Mouse (Mus musculus) ovary, adult 18-20 months (tissue): ENCODE measurements around the gene Folr2.

Source experiments
- DNase-seq: peaks from one replicate; pipeline ENCODE4 v3.0.0; 2022; ENCODE audit warnings: low spot score, mixed read lengths

Gene Folr2

DNA sequence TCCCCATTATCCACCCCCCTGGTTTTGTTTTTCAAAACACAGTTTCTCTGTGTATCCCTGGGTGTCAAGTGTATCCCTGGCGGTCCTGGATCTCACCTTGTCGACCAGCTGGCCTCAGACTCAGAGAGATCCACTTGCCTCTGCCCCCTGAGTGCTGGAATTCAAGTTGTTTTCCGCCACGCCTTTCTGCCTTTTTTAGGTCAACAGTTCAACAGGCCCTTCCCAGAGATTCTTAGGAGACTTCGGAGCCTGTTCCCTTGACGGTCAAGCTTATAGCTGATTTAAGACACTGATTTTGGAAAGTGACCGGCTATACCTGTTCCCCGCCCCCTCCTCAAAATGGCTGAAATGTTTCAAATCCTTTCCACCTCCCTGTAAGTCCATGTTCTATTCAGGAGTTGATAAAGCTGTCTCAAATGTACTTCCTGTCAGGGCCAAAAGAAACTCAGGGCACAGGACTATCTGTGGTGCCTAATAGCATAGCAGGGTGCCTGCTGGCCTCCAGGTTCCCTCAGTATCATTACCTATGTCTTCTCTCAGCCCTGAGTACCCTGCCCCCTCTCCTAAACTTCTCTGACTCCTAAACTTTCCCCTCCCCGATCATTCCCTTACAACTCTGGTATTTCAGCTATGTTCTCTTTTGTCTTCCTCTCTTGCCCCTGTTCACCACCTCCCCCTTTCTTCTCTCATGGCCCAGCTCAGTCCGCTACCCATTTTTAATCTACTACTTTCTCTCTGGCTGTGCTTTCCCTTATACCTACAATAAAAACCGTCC, 9.7 kb upstream of the Folr2 start:
- DNase-seq, result no peak

DNA sequence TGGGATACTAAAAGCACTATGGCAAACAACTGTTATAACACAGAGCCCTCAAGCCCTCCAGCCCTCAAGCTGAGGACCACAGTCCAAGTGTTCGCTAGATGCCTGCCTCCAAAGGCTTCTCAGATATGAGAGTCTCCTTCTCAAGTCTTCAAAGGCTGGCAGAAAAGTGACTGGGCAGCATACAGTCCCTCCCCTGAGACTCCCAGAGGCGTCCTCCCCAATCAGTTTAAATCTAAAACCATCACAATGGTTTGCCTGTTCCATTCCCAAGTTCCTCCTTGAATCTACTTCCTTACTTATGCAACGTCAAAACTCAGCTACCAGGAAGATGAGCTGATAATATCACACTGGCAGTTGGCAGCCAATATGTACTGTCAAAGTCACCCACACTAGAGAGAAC, 6.4 kb upstream of the Folr2 start, which contains the start of gene Anapc15:
TSS of gene Anapc15 (plus strand) at position 301 of the 400 bp plus-strand sequence.
- DNase-seq, result no peak

DNA sequence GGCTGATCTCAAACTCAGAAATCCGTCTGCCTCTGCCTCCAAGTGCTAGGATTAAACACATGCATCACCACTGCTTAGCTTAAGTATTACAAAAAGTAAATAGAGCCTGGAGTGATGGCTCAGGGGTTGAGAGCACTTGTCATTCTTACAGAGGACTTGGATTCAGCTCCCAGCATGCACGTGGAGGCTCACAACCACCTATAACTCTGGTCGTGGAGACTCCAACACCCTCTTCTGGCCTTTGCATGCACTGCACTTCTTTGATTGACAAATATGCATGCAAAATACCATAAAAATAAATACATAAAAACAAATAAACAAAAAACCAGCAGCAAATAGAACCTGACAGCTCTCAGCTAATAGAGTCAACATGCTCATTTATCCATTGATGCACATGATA, 5.3 kb upstream of the Folr2 start:
- no peak for DNase-seq

- no peak for DNase-seq
These were observed 4.0 kb upstream of the Folr2 start for GRCm38 (mm10) chr7:101860978-101861377.

DNA sequence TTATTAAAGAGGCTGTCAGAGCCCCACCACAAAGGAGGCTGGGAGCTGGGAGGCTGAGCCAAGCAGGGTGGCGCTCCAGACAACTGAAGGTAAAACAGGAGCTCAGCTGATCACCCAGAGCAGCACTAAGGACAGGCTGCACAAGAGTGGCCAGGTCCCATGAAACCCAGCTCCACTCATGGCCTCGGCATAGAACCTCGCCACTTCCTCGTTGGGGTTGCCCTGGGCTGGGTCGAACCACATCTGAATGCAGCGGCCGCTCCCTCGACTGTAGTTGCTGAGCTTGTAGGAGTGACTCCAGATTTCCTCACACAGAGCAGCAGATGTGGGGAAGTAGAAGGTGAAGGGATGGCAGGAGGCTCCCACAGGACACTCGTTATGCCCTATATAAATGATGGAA, 1.4 kb upstream of the Folr2 start:
- DNase-seq, result no peak

GRCm38 (mm10) chr7:101853816-101854215, 3.2 kb downstream of the Folr2 start:
- no peak for DNase-seq

GRCm38 (mm10) chr7:101852846-101853245, 4.1 kb downstream of the Folr2 start:
- DNase-seq, result no peak

DNA sequence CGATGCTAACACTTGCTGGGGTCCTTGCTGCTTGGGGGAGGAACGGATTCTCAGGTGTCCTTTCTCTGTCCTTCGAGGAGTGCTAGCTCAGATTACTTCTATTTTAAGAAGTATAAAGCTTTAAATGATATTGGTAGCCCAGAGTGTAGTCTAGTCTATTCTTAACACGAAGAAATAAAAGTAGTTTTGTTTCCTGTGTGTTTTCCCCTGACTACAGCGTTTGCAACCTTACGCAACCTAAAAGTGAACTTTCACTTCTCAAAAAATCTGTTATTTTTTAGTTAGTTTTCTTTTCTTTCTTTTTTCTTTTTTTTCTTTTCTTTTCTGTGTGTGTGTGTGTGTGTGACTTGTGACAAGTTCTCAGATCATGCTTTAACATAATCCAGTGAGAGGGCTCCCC, 5.3 kb downstream of the Folr2 start:
- no peak for DNase-seq

GRCm38 (mm10) chr7:101847934-101848333, 9.1 kb downstream of the Folr2 start:
- DNase-seq, result no peak

DNA sequence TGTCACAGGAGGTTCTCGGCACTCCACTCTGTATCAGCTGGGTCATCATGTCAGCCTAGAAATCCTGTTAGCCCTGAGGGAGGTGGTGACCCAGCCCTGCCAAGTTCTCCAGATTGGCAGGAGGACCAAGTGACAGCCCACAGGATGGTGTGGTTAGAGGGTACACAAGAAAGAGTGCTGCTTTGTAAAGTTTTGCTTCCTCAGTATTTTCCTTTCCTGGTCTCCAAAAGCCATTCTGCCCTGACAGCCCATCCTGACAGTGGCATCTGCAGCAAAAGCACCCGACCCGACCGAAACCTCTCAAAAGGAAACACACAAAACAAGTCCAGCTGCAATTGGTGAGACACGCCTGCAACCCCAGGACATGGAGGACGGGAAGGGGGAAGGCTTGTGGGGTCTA, 12.8 kb downstream of the Folr2 start:
- DNase-seq, result no peak

- DNase-seq, result peak; percentile 93
These were observed 19.2 kb downstream of the Folr2 start, which contains the start of gene Inppl1 for GRCm38 (mm10) chr7:101837606-101838471. Gene Inppl1, minus strand, starts transcription at chr7:101838229.

- no peak for DNase-seq
These were observed 19.8 kb downstream of the Folr2 start for GRCm38 (mm10) chr7:101837154-101837605.

DNA sequence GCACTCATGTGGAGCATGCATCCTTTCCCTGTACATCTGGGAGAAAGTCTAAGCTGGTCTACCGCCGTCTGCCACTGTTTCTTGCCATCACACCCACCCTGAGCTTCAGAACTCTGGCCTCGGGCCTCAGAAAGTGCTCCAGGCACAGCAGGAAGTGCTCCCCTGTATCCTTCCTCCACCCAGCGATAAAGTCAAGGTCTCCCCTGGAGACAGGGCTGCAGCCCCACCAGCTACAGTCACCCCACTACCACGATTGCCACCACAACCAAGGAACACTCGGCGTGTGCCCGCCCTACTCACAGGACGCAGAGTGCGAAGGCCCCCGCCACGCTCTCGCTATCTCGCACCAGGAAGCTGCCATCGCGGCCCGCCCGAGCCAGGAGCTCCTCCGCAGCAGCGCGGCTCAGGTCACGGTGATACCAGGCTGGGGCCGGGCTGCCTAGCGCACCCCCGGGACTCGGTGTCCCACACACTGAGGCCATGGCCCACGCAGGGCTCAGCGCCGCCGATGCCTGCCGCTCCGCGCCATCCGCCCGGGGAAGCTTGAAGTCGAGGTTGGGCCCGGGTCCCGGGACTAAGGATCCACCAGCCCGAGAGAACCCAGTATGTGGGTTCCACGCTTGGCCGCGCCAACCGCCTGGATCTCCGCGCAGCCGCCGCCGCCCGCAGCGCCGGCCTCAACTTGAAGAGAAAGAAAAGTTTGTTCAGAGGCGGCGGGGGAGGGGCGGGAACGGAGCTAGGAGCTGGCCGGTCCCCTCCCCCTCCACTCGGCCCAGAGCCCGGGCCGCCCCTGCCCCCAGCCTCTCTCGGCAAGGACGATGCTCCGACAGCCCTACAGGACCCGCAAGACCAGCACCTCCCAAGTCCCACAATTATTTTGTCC, 20.5 kb downstream of the Folr2 start:
- peak; percentile 50 for DNase-seq

DNA sequence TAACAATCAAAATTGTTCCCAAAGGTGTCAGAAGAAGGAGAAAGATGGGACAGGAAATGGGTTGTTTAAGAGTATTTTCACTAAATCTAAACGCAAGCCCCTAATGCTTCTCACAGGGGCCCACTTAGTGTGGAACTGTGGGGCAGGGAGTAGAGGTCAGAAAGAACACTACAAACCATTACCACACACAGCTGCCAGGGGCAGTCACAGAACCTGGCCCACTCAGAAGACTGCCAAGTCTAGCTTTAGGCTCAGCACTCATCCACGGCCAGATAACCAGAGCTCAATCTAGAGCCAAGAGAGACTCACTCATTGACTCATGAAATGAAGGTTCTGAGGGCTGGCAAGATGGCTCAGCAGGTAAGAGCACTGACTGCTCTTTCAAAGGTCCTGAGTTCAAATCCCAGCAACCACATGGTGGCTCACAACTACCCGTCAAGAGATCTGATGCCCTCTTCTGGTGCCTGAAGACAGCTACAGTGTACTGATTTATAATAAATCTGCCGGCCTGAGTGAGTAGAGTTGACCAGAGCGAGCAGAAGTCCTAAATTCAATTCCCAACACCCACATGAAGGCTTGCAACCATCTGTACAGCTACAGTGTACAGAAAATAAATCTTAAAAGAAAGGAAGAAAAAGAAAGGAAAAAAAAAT, 21.4 kb downstream of the Folr2 start:
- no peak for DNase-seq

DNA sequence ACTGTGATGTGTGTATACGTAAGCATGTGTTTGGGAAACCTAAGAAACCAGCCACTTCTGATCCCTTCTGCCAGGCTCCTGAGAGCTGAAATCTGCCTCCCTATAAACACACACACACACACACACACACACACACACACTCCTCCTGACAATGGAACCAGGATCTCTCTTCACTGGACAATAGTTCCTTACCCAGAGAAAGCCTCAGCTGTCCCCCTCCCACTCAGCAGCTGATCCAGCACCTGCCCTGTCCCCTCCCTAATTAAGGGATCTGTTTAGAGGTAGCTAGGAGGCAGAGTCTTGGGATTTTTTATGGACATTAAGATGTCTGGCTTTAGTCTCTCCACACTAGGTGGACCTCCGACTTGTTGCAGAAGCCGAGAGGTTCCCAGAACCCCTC, 22.1 kb downstream of the Folr2 start:
- no peak for DNase-seq

DNA sequence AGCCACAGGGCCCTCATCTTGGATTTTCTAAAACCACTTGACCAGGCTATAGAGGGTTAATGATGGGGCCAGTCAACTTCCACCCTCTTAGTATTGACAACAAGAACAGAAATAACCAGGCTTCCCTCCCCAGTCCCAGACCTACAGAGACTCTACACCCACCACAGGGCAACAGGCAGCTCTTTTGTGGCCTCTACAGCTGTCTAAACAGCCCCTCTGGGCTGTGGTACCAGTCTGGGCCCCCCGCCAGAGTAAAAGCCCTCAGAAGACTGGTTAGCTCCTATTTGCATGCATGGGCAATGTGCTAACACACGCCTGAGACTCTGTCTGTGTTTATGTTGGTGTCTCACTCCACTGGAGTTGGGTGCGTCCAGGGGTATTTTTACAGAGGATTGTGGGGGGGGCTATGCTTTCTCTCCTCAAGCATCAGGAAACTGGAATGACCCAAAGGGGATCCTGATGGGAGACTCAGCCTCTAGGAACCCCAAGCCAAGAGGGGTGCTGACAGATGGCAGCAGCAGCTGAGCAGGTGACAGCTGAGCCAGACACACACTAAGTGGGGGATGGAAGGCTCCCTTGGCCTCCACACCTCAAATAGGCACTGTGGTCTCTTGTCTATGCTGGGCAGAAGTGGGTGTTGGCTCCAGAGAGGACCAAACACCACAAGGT, 22.9 kb downstream of the Folr2 start:
- DNase-seq, result no peak

- no peak for DNase-seq
These were observed 23.6 kb downstream of the Folr2 start for GRCm38 (mm10) chr7:101833352-101833751.

GRCm38 (mm10) chr7:101832372-101832771, 24.6 kb downstream of the Folr2 start:
- DNase-seq, result no peak

DNA sequence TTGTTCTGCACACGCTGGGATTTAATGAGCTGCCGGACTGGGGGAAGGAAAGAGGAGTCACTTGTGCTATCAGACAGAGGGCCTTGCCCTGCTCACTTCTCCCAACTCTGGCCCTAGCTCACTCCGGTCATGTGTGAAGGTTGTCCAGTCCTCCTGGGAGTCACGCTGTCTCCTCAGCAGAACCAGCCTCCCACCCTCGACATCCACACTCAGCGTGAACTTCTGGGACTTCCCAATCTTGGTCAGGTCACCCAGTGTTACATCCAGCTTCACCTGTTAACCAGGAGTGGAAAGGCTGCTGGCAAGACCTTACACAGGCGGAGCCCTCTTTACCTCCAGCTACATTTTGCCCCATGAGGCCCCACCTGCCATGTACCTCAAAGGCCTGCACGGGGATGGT, 25.6 kb downstream of the Folr2 start:
- no peak for DNase-seq

DNA sequence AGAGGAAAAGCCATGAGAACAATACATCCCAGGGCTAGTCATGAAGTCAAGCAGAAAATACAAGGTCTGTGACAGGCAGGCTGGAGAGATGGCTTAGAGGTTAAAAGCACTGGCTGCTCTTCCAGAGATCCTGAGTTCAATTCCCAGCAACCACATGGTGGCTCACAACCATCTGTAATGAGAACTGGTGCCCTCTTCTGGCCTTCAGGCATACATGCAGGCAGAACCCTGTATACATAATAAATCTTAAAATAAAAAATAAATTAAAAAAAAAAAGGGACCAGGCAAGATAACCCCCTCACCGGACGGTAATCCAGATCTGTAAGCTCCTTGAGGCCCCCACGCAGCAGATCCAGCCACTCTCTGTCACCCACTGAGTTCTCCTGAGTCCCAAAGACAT, 26.6 kb downstream of the Folr2 start:
- no peak for DNase-seq
